ENCODE assay signal across 23 mouse cellular contexts in the genomic region with DNA sequence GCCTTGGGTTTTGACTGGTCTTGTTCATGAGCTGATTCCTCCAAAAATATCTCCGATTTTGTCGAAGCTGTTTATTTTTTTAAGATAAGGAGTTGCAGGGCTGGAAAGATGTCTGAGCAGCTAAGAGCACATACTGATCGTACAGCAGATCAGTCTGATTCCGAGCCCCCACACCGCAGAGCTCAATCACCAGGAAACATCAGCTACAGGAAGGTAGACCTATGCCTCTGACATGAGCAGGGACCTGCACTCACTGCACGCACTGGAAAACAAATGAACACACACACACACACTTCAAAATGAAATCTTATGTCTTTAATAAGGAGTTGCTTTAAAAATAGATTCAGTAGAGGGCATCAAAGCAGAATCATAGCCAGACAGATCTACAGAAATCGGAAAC. TPM values are rescaled to one million over a fixed set of nuclear protein-coding genes. Genes with fewer than 3 reads are reported as not detected.
"Had no signal": no experiment of that assay in that cellular context is flagged by ENCODE, and none has a peak within 500 bp of the region (broad histone marks: within the 10 kb centered on the region; RNA-seq: fewer than 3 reads in every experiment).

No protein-coding gene starts in this region.

- H3K27ac ChIP-seq: gastrocnemius, adult 2 months; heart, embryonic 10.5 days; hindbrain, embryonic 13.5 days; hindbrain, embryonic 15.5 days; hindbrain, postnatal 0 days; kidney, embryonic 15.5 days; kidney, postnatal 0 days; limb, embryonic 10.5 days; limb, embryonic 12.5 days had no signal

- DNase-seq: gastrocnemius, adult 2 months; gastrocnemius, postnatal 10 days; gastrocnemius, postnatal 25 days; heart, adult 18-20 months; heart, postnatal 10 days; heart, postnatal 4 days; kidney, adult 11 months; kidney, adult 2 months; kidney, adult 9 months; kidney, postnatal 14 days; kidney, postnatal 36 days; liver had no signal

- H3K9me3 ChIP-seq: heart, embryonic 10.5 days; heart, embryonic 12.5 days; hindbrain, embryonic 13.5 days; hindbrain, embryonic 15.5 days; kidney, embryonic 15.5 days; limb, embryonic 10.5 days; limb, embryonic 12.5 days had no signal

- ATAC-seq: hindbrain, postnatal 0 days; intestine, embryonic 16.5 days had no signal

- H3K4me1 ChIP-seq: heart, embryonic 10.5 days; heart, embryonic 12.5 days; hindbrain, embryonic 13.5 days; hindbrain, embryonic 15.5 days; kidney, embryonic 15.5 days; limb, embryonic 10.5 days; limb, embryonic 12.5 days had no signal

- H3K27me3 ChIP-seq: heart, embryonic 12.5 days; hindbrain, embryonic 13.5 days; hindbrain, embryonic 15.5 days; kidney, embryonic 15.5 days; limb, embryonic 12.5 days had no signal

- H3K4me3 ChIP-seq: gastrocnemius, adult 2 months; heart, embryonic 10.5 days; heart, embryonic 12.5 days; hindbrain, embryonic 13.5 days; hindbrain, embryonic 15.5 days; kidney, embryonic 15.5 days; limb, embryonic 10.5 days; limb, embryonic 12.5 days had no signal

RNA-seq across cellular contexts. Expression of a gene that starts 32.1 kb away (rescaled TPM):
- total RNA-seq: granulocyte monocyte progenitor cell, adult 5-6 weeks had no signal
